Mouse (Mus musculus) midbrain, postnatal 0 days (tissue): ENCODE measurements around the gene Gnao1. TPM values are rescaled to one million over a fixed set of nuclear protein-coding genes. Genes with fewer than 3 reads are reported as not detected.

Experiments used
- ATAC-seq: fragments of 200-750 bp; cut with Nextera tagmentation; 2 replicates; pipeline ENCODE4 v1.8.0; 2017; ENCODE audit warnings: moderate number of reproducible peaks, mild to moderate bottlenecking, moderate TSS enrichment, moderate library complexity; ENCODE audit not compliant: low FRiP score
- DNase-seq: peaks from one replicate; pipeline ENCODE4 v3.0.0-alpha.2; 2015; ENCODE audit warnings: low spot score
- H3K27ac ChIP-seq: fragments of 300-500 bp; sonication (generic); 2 replicates; pipeline ENCODE4 v1.5.1; 2014; ENCODE audit warnings: low read depth, mild to moderate bottlenecking, low read length, mixed read lengths
- H3K27me3 ChIP-seq: fragments of 300-500 bp; sonication (generic); 2 replicates; pipeline ENCODE4 v1.6.1; 2014; ENCODE audit warnings: low read length, control low read depth, mixed read lengths; ENCODE audit not compliant: insufficient read depth
- H3K36me3 ChIP-seq: fragments of 300-500 bp; sonication (generic); 2 replicates; pipeline ENCODE4 v1.6.1; 2014; ENCODE audit warnings: low read length, control low read depth, mixed read lengths; ENCODE audit not compliant: insufficient read depth
- H3K4me1 ChIP-seq: fragments of 300-500 bp; sonication (generic); 2 replicates; pipeline ENCODE4 v1.6.1; 2014; ENCODE audit warnings: mild to moderate bottlenecking, control low read depth, antibody characterized with exemption, low read length, mixed read lengths; ENCODE audit not compliant: insufficient read depth
- H3K4me2 ChIP-seq: fragments of 300-500 bp; sonication (generic); 2 replicates; pipeline ENCODE4 v1.6.1; 2014; ENCODE audit warnings: low read depth, mild to moderate bottlenecking, low read length, mixed read lengths; ENCODE audit not compliant: poor library complexity, severe bottlenecking
- H3K4me3 ChIP-seq: fragments of 300-500 bp; sonication (generic); 2 replicates; pipeline ENCODE4 v1.5.1; 2014; ENCODE audit warnings: low read depth, mild to moderate bottlenecking, low read length, moderate library complexity
- H3K9ac ChIP-seq: fragments of 300-500 bp; sonication (generic); replicated peaks from 2 replicates; pipeline ENCODE4 v1.6.1; 2014; ENCODE audit warnings: mild to moderate bottlenecking, low read length, moderate library complexity, mixed read lengths; ENCODE audit not compliant: poor library complexity, severe bottlenecking
- H3K9me3 ChIP-seq: fragments of 300-500 bp; sonication (generic); 2 replicates; pipeline ENCODE4 v1.6.1; 2016; ENCODE audit warnings: low read length, control low read depth
- CTCF ChIP-seq: IDR thresholded peaks from 2 replicates; pipeline ENCODE4 v1.5.1; 2016; ENCODE audit warnings: antibody characterized with exemption, mild to moderate bottlenecking
- WGBS: fragments of 180-500 bp; shearing (Covaris S2); extraction: QIAGEN DNeasy Blood & Tissue Kit; methylation state at CpG from one replicate; pipeline ENCODE4 v1.1.7; 2014; 5-methylcytosine and 5-hydroxymethylcytosine counted together
- polyA plus RNA-seq: library from polyadenylated mRNA; unstranded; fragments of >200 nt; fragmentation: Nextera tagmentation; extraction: Ambion mirVana; gene quantifications from 2 replicates; pipeline ENCODE4 v1.2.1, GENCODE M21; 2015
- total RNA-seq: library from RNA; depleted of rRNA; stranded (reverse); fragments of >200 nt; gene quantifications from 2 replicates; pipeline ENCODE4 v1.2.3, GENCODE M21; 2014

Gene Gnao1
- total and polyA plus RNA-seq, 2 experiments from 2014 or later, result 312 to 375 TPM

GRCm38 (mm10) chr8:93974602-93975186 lies 164.9 kb downstream of the Gnao1 start:
- Histone ChIP-seq H3K9ac (no peak overlapping the region), H3K4me1 (no peaks in the 10 kb centered on the region), H3K4me3 (no peak overlapping the region), H3K9me3 (no peaks in the 10 kb centered on the region), H3K36me3 (peaks cover 65% of the 10 kb centered on the region), H3K4me2 (no peak overlapping the region), H3K27me3 (no peaks in the 10 kb centered on the region), H3K27ac (no peak overlapping the region)
- ATAC-seq (no peak), DNase-seq (no peak)
- 95% methylated on average over 11 of the region's 11 CpGs for WGBS
- TF ChIP-seq CTCF, result no peak

DNA sequence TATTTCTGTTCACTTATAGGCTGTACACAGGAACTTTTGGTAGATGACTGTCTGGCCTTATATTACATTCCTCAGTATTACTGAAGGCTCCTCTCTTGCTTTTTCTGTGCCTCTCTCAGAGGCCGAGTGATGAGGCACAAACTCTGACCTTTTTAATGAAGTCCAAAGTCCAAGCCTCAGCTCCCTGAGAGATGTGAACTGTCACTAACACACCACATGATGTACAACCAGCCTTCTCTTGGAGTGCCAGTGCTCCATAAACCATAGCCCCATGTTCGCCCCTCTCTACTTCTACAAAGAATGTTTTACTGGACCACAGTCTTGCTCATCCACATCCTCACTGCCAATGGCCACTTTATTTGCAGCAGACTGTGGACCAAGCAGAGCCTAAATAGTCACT lies 165.6 kb downstream of the Gnao1 start:
- no peak for TF ChIP-seq CTCF
- Histone ChIP-seq H3K27ac (no peak overlapping the region), H3K4me1 (no peaks in the 10 kb centered on the region), H3K4me3 (no peak overlapping the region), H3K9ac (no peak overlapping the region), H3K27me3 (no peaks in the 10 kb centered on the region), H3K36me3 (peaks cover 72% of the 10 kb centered on the region), H3K9me3 (no peaks in the 10 kb centered on the region), H3K4me2 (no peak overlapping the region)
- ATAC-seq, result no peak
- DNase-seq, result no peak
- 90% methylated on average over 2 of the region's 2 CpGs for WGBS

DNA sequence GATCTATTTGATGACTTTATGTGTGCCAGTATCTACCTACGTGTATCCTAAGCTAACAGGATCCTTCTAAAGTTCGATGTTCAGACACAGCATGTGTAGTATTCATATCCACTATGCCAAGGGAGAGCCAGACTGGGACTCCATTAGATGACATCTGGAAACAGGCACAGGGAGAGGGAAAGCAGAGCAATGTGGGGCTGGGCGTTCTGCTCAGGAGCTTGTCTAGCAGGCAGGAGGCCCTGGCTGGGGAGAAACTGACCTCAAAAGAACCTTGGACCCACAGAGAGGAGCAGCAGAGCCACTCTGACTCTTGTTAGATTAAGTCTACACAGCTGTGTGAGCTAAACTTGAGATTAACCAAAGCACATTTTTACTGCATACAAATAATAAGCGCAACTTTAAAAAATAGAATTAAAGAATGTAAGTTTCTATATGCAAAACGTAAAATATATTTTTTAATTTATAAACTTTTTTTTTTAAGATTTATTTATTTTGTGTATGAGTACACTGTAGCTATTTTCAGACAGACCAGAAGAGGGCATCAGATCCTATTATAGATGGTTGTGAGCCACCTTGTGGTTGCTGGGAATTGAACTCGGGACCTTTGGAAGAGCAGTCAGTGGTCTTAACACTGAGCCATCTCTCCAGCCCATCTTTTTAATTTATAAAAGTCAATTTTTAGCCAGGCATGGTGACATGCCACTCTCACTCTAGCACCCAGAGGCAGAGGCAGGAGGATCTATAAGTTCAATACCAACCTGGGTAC lies 166.9 kb downstream of the Gnao1 start:
- H3K36me3 ChIP-seq, result peaks cover 77% of the 10 kb centered on the region
- no peaks in the 10 kb centered on the region for H3K27me3 ChIP-seq
- no peak overlapping the region for H3K4me2 ChIP-seq
- peak; percentile 50 for TF ChIP-seq CTCF
- WGBS, result 94% methylated on average over 6 of the region's 6 CpGs
- no peak overlapping the region for H3K27ac ChIP-seq
- DNase-seq (no peak), ATAC-seq (no peak)
- no peaks in the 10 kb centered on the region for H3K9me3 ChIP-seq
- H3K4me1 ChIP-seq, result no peaks in the 10 kb centered on the region
- no peak overlapping the region for H3K4me3 ChIP-seq
- no peak overlapping the region for H3K9ac ChIP-seq

DNA sequence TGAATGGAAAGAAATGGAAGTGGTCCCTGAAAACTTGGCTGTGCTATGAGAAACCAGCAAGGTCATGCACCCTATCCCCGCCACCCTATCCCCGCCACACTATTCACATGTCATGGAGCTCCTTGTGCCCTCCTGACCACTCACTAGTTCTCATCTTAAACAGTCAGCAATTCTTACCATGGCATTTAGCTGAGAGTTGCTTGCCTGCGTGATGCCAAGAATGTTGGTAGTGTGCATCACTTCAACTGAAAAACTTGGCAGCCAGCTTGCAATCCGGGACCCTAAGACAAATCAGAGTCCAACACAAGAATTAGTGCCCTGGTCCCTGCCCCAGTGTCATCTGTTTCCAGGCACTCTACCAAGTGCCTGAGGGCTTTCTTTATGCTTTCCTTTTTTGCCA lies 170.4 kb downstream of the Gnao1 start:
- Histone ChIP-seq H3K36me3 (peaks cover 65% of the 10 kb centered on the region), H3K27me3 (no peaks in the 10 kb centered on the region), H3K4me1 (no peaks in the 10 kb centered on the region), H3K4me3 (no peak overlapping the region), H3K9ac (no peak overlapping the region), H3K4me2 (no peak overlapping the region), H3K27ac (no peak overlapping the region), H3K9me3 (no peaks in the 10 kb centered on the region)
- no peak for TF ChIP-seq CTCF
- WGBS, result 81% methylated on average over 4 of the region's 4 CpGs
- ATAC-seq (no peak), DNase-seq (peak; percentile 38)

DNA sequence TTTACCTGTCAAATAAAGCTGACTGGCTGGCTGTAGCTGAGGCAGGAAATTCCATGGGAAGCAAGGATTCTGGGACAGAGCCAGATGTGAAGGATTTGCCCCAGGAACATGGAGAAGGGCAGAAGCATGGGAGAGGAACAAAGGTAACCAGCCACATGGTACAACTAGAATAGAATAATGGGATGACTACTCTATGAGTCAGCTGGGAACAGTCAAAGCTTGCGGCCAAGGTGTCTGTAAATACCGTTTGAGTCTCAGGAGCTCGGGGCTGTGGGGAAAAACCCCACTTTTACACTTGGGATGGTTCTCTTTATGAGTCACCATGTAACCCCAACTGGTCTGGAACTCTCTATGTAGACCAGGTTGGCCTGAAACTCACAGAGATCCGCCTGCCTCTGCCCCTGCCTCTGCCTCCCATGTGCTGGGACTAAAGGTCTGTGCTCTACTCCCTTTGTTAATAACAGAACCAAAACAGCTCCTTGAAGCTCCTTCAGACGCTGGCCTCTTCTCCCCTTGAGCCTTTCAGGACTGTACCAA lies 172.0 kb downstream of the Gnao1 start:
- Histone ChIP-seq H3K9me3 (no peaks in the 10 kb centered on the region), H3K36me3 (peaks cover 63% of the 10 kb centered on the region), H3K4me1 (no peaks in the 10 kb centered on the region), H3K27me3 (no peaks in the 10 kb centered on the region), H3K9ac (no peak overlapping the region), H3K27ac (no peak overlapping the region), H3K4me3 (no peak overlapping the region), H3K4me2 (no peak overlapping the region)
- ATAC-seq, result no peak
- 98% methylated on average over 5 of the region's 5 CpGs for WGBS
- no peak for DNase-seq
- no peak for TF ChIP-seq CTCF

GRCm38 (mm10) chr8:93983827-93984226 lies 174.1 kb downstream of the Gnao1 start:
- Histone ChIP-seq H3K9me3 (no peaks in the 10 kb centered on the region), H3K36me3 (peaks cover 52% of the 10 kb centered on the region), H3K27me3 (no peaks in the 10 kb centered on the region), H3K4me1 (no peaks in the 10 kb centered on the region), H3K9ac (no peak overlapping the region), H3K27ac (no peak overlapping the region), H3K4me3 (no peak overlapping the region), H3K4me2 (no peak overlapping the region)
- 66% methylated on average over 3 of the region's 3 CpGs for WGBS
- ATAC-seq (no peak), DNase-seq (peak; percentile 37)
- TF ChIP-seq CTCF, result peak; percentile 58
